Mouse (Mus musculus): ENCODE results near the gene Espnl. TPM values are rescaled to one million over a fixed set of nuclear protein-coding genes. Genes with fewer than 3 reads are reported as not detected.

Gene Espnl
- total and polyA plus RNA-seq, 2 experiments from 2014 or later = not detected

DNA sequence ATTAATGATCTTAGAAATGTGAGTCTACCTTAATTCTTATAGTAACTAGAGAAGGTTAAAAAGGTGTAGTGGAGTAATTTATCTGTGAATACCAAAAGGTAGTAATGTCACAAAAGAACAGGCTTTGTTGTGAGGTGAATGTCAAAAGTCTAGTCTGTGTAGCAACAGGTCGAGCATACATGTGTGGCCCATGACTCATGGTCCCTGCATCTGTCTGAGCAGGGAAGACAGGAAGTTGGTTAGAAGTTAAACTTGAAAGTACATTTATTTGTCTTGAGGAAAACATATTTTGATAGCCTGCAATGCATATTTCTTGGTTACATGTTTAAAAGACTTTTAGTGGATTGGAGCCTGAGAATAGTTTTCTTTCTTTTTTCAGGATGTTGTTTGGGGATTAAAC lies 42.7 kb upstream of the Espnl start:
- Histone ChIP-seq H3K27me3 (ENCODE audit: control insufficient read depth, insufficient read depth, low read length) (no peaks in the 10 kb centered on the region), H3K4me2 (ENCODE audit: low read depth, low read length) (no peak overlapping the region), H3K27ac (ENCODE audit: low read depth) (no peak overlapping the region), H3K4me3 (ENCODE audit: low read depth, low read length) (no peak overlapping the region), H3K36me3 (replicated peaks; ENCODE audit: control insufficient read depth, insufficient read depth, low read length) (peaks cover 62% of the 10 kb centered on the region), H3K4me1 (ENCODE audit: control insufficient read depth, insufficient read depth) (no peaks in the 10 kb centered on the region), H3K9me3 (replicated peaks; ENCODE audit: control insufficient read depth, low read length) (no peaks in the 10 kb centered on the region), H3K9ac (replicated peaks; ENCODE audit: low read depth, low read length) (no peak overlapping the region)
- WGBS = 62% methylated on average over 1 of the region's 1 CpGs
- DNase-seq (ENCODE audit: low spot score) (no peak), ATAC-seq (ENCODE audit: insufficient read depth, low read depth) (no peak)
- TF ChIP-seq CTCF (IDR thresholded peaks at IDR 0.05; ENCODE audit: low read depth) (no peak), EP300 (IDR thresholded peaks at IDR 0.05; ENCODE audit: low read depth) (no peak)

DNA sequence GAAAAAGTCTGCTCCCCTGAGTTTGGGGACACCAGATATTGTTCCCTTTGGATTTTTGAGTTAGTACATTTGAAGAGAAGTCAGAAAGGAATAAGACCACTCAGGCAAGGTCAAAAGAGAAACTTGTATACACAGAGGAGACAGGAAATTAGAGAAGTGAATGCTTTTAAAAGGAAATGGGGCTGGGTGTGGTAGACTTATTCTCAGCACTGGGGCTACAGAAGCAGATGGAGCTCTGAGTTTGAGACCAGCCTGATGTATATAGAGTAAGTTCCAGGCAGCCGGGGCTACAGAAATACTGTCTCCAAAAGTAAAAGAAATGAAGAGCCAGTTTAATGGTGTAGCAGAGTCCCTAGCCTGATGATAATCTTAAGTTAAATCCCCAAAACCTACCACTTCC lies 39.3 kb upstream of the Espnl start:
- no peaks in the 10 kb centered on the region for H3K9me3 ChIP-seq (replicated peaks; ENCODE audit: control insufficient read depth, low read length)
- H3K9ac ChIP-seq (replicated peaks; ENCODE audit: low read depth, low read length) = no peak overlapping the region
- DNase-seq (ENCODE audit: low spot score) = no peak
- no peak for TF ChIP-seq EP300 (IDR thresholded peaks at IDR 0.05; ENCODE audit: low read depth)
- no peak for TF ChIP-seq CTCF (IDR thresholded peaks at IDR 0.05; ENCODE audit: low read depth)
- H3K4me3 ChIP-seq (ENCODE audit: low read depth, low read length) = no peak overlapping the region
- no peak overlapping the region for H3K27ac ChIP-seq (ENCODE audit: low read depth)
- no peak for ATAC-seq (ENCODE audit: insufficient read depth, low read depth)
- H3K27me3 ChIP-seq (ENCODE audit: control insufficient read depth, insufficient read depth, low read length) = no peaks in the 10 kb centered on the region
- WGBS = 93% methylated on average over 1 of the region's 1 CpGs
- no peaks in the 10 kb centered on the region for H3K4me1 ChIP-seq (ENCODE audit: control insufficient read depth, insufficient read depth)
- H3K36me3 ChIP-seq (replicated peaks; ENCODE audit: control insufficient read depth, insufficient read depth, low read length) = peaks cover 71% of the 10 kb centered on the region
- H3K4me2 ChIP-seq (ENCODE audit: low read depth, low read length) = no peak overlapping the region

DNA sequence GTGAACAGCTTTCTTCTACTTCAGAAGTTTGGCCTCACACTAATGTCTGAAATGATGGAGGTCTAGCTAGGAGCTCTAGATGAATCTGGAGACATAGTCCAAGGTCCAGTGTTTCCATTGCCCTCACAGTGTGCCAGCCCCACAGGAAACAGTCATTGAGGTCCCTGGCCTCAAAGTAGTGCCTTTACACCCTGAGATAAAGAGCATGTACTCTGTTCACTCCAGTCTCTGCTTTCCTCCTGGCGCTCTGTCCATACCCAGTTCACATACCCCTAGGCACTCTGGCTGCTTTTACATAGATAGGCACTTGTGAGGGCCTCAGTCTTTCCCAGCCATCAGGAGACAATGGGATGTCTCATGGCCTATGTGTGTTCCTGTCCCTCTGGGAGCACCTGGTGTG lies 32.5 kb upstream of the Espnl start:
- Histone ChIP-seq H3K9me3 (replicated peaks; ENCODE audit: control insufficient read depth, low read length) (no peaks in the 10 kb centered on the region), H3K9ac (replicated peaks; ENCODE audit: low read depth, low read length) (no peak overlapping the region), H3K4me1 (ENCODE audit: control insufficient read depth, insufficient read depth) (no peaks in the 10 kb centered on the region), H3K36me3 (replicated peaks; ENCODE audit: control insufficient read depth, insufficient read depth, low read length) (peaks cover 53% of the 10 kb centered on the region), H3K27me3 (ENCODE audit: control insufficient read depth, insufficient read depth, low read length) (no peaks in the 10 kb centered on the region), H3K4me3 (ENCODE audit: low read depth, low read length) (no peak overlapping the region), H3K4me2 (ENCODE audit: low read depth, low read length) (no peak overlapping the region), H3K27ac (ENCODE audit: low read depth) (no peak overlapping the region)
- TF ChIP-seq EP300 (IDR thresholded peaks at IDR 0.05; ENCODE audit: low read depth) = no peak
- TF ChIP-seq CTCF (IDR thresholded peaks at IDR 0.05; ENCODE audit: low read depth) = no peak
- 89% methylated on average over 1 of the region's 1 CpGs for WGBS
- DNase-seq (ENCODE audit: low spot score) (no peak), ATAC-seq (ENCODE audit: insufficient read depth, low read depth) (no peak)

DNA sequence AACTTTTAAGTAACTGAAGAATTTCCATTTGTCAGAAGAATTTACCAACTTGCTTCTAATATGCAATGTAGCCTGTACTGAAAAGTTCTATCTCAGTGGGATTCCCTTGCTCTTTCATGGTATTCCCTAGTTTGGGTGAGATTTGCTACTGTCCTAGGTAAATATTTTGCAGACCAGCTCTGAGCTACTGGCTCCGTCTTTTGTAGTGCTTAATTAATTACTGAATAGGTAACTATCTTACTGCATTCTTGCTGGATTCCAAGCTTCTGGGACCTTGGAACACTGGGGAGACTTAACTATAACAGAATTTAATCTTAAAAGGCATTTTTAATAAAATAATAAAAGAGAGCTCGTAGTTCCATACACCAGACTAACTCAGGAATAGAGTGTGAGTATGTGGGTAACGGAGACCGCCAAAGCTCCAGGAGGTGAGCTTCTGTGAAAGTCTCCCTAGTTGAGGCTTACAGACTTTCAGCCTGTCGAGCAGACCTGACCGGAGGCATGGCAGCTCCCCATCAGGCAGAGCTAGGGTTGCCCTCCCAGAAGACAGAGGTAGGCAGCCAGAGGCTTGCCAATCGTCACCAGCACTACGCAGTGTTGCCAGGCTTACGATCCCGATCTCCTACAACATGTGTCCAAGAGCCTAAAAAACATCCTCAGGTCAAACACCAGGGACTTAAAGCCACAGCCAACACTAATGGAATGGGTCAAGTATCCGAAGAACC lies 29.6 kb upstream of the Espnl start:
- TF ChIP-seq EP300 (IDR thresholded peaks at IDR 0.05; ENCODE audit: low read depth) (no peak), CTCF (IDR thresholded peaks at IDR 0.05; ENCODE audit: low read depth) (no peak)
- Histone ChIP-seq H3K4me3 (ENCODE audit: low read depth, low read length) (no peak overlapping the region), H3K36me3 (replicated peaks; ENCODE audit: control insufficient read depth, insufficient read depth, low read length) (peaks cover 28% of the 10 kb centered on the region), H3K4me2 (ENCODE audit: low read depth, low read length) (no peak overlapping the region), H3K27me3 (ENCODE audit: control insufficient read depth, insufficient read depth, low read length) (no peaks in the 10 kb centered on the region), H3K27ac (ENCODE audit: low read depth) (no peak overlapping the region), H3K4me1 (ENCODE audit: control insufficient read depth, insufficient read depth) (no peaks in the 10 kb centered on the region), H3K9me3 (replicated peaks; ENCODE audit: control insufficient read depth, low read length) (no peaks in the 10 kb centered on the region), H3K9ac (replicated peaks; ENCODE audit: low read depth, low read length) (no peak overlapping the region)
- 91% methylated on average over 11 of the region's 11 CpGs for WGBS
- DNase-seq (ENCODE audit: low spot score) (no peak), ATAC-seq (ENCODE audit: insufficient read depth, low read depth) (no peak)

DNA sequence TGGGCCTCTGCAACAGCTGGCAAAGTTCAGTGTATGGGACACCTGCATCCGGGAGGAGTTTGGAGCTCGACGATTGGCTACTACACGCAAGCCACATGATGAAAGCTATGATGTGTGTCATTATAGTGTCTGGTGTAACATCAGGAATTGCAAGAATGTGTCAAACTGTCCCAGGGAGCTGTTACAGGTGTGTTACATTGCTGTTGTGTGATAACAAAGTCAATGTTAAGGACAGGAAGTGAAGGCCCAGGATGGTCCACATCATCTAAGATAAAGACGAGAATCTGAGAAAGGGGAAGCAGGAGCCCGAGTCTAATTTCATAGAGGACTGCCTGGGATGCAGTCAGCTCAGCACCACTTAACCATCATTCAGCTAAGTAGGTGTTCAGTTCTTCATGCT lies 26.3 kb upstream of the Espnl start:
- WGBS = 83% methylated on average over 6 of the region's 6 CpGs
- H3K9ac ChIP-seq (replicated peaks; ENCODE audit: low read depth, low read length) = no peak overlapping the region
- H3K4me2 ChIP-seq (ENCODE audit: low read depth, low read length) = no peak overlapping the region
- H3K27ac ChIP-seq (ENCODE audit: low read depth) = no peak overlapping the region
- no peaks in the 10 kb centered on the region for H3K27me3 ChIP-seq (ENCODE audit: control insufficient read depth, insufficient read depth, low read length)
- DNase-seq (ENCODE audit: low spot score) = no peak
- no peak overlapping the region for H3K4me3 ChIP-seq (ENCODE audit: low read depth, low read length)
- no peak for ATAC-seq (ENCODE audit: insufficient read depth, low read depth)
- H3K36me3 ChIP-seq (replicated peaks; ENCODE audit: control insufficient read depth, insufficient read depth, low read length) = peaks cover 9% of the 10 kb centered on the region
- H3K9me3 ChIP-seq (replicated peaks; ENCODE audit: control insufficient read depth, low read length) = no peaks in the 10 kb centered on the region
- no peak for TF ChIP-seq EP300 (IDR thresholded peaks at IDR 0.05; ENCODE audit: low read depth)
- TF ChIP-seq CTCF (IDR thresholded peaks at IDR 0.05; ENCODE audit: low read depth) = no peak
- H3K4me1 ChIP-seq (ENCODE audit: control insufficient read depth, insufficient read depth) = peaks cover 8% of the 10 kb centered on the region

Measured in heart, postnatal 0 days (tissue).